Mouse (Mus musculus) hindbrain, embryonic 10.5 days (tissue): Measurements from ENCODE around the gene Nek9. TPM values are rescaled to one million over a fixed set of nuclear protein-coding genes. Genes with fewer than 3 reads are reported as not detected.

Experiments
- DNase-seq: peaks from one replicate; pipeline ENCODE4 v3.0.0-alpha.2; 2017; ENCODE audit warnings: low spot score
- H3K27ac ChIP-seq: fragments of 300-500 bp; sonication (generic); 2 replicates; pipeline ENCODE4 v1.5.1; 2016; ENCODE audit warnings: mild to moderate bottlenecking, moderate library complexity
- H3K27me3 ChIP-seq: fragments of 300-500 bp; sonication (generic); 2 replicates; pipeline ENCODE4 v1.6.1; 2016; ENCODE audit warnings: mild to moderate bottlenecking; ENCODE audit not compliant: poor library complexity, insufficient read depth, severe bottlenecking
- H3K36me3 ChIP-seq: fragments of 300-500 bp; sonication (generic); 2 replicates; pipeline ENCODE4 v1.6.1; 2016; ENCODE audit warnings: mild to moderate bottlenecking, moderate library complexity
- H3K4me1 ChIP-seq: fragments of 300-500 bp; sonication (generic); replicated peaks from 2 replicates; pipeline ENCODE4 v1.6.1; 2016; ENCODE audit warnings: mild to moderate bottlenecking
- H3K4me3 ChIP-seq: fragments of 300-500 bp; sonication (generic); 2 replicates; pipeline ENCODE4 v1.5.1; 2016; ENCODE audit warnings: mild to moderate bottlenecking, moderate library complexity
- H3K9me3 ChIP-seq: fragments of 300-500 bp; sonication (generic); 2 replicates; pipeline ENCODE4 v1.6.1; 2016; ENCODE audit warnings: mild to moderate bottlenecking, moderate library complexity
- WGBS: fragments of 180-500 bp; shearing (Covaris S2); methylation state at CpG from one replicate; pipeline ENCODE4 v1.1.7; 2016; 5-methylcytosine and 5-hydroxymethylcytosine counted together
- polyA plus RNA-seq: library from polyadenylated mRNA; unstranded; fragments of >200 nt; fragmentation: Nextera tagmentation; extraction: Ambion mirVana; gene quantifications from 2 replicates; pipeline ENCODE4 v1.2.1, GENCODE M21; 2016

The Nek9 gene
- polyA plus RNA-seq, 1 experiment from 2014 or later: 16.9 TPM

GRCm38 (mm10) chr12:85296915-85297314 lies 42.2 kb downstream of the Nek9 start:
- WGBS: 89% methylated on average over 5 of the region's 5 CpGs
- H3K4me1 ChIP-seq: no peaks in the 10 kb centered on the region

GRCm38 (mm10) chr12:85295506-85295905 lies 43.7 kb downstream of the Nek9 start:
- H3K4me3 ChIP-seq: no peak overlapping the region
- peaks cover 4% of the 10 kb centered on the region; the same call in 1 of the 2 replicates for H3K27me3 ChIP-seq
- H3K27ac ChIP-seq: no peak overlapping the region
- WGBS: 86% methylated on average over 2 of the region's 2 CpGs
- H3K9me3 ChIP-seq: peaks cover 9% of the 10 kb centered on the region; the same call in 1 of the 2 replicates
- no peaks in the 10 kb centered on the region for H3K4me1 ChIP-seq
- H3K36me3 ChIP-seq: peaks cover 37% of the 10 kb centered on the region
- DNase-seq: no peak

More at GRCm38 (mm10) chr12:85296915-85297314, 42.2 kb downstream of the Nek9 start:
- Histone ChIP-seq H3K4me3 (no peak overlapping the region), H3K9me3 (peaks cover 9% of the 10 kb centered on the region; the same call in 1 of the 2 replicates), H3K27ac (no peak overlapping the region), H3K27me3 (no peaks in the 10 kb centered on the region), H3K36me3 (peaks cover 51% of the 10 kb centered on the region)
- DNase-seq: no peak

- Histone ChIP-seq H3K36me3 (peaks cover 11% of the 10 kb centered on the region; the same call in 1 of the 2 replicates), H3K4me3 (no peak overlapping the region), H3K4me1 (peaks cover 14% of the 10 kb centered on the region), H3K27me3 (peaks cover 21% of the 10 kb centered on the region), H3K27ac (no peak overlapping the region), H3K9me3 (peaks cover 9% of the 10 kb centered on the region; the same call in 1 of the 2 replicates)
- no peak for DNase-seq
These were observed 46.3 kb downstream of the Nek9 start for GRCm38 (mm10) chr12:85292906-85293305.

GRCm38 (mm10) chr12:85292288-85292687 lies 46.9 kb downstream of the Nek9 start:
- Histone ChIP-seq H3K36me3 (peaks cover 8% of the 10 kb centered on the region; the same call in 1 of the 2 replicates), H3K27ac (no peak overlapping the region), H3K9me3 (peaks cover 9% of the 10 kb centered on the region; the same call in 1 of the 2 replicates), H3K27me3 (peaks cover 21% of the 10 kb centered on the region), H3K4me1 (peaks cover 17% of the 10 kb centered on the region), H3K4me3 (no peak overlapping the region)
- 81% methylated on average over 6 of the region's 6 CpGs for WGBS
- no peak for DNase-seq

GRCm38 (mm10) chr12:85291541-85291940 lies 47.6 kb downstream of the Nek9 start:
- DNase-seq: no peak
- Histone ChIP-seq H3K27ac (no peak overlapping the region), H3K4me1 (peaks cover 17% of the 10 kb centered on the region), H3K9me3 (peaks cover 9% of the 10 kb centered on the region; the same call in 1 of the 2 replicates), H3K4me3 (no peak overlapping the region), H3K27me3 (peaks cover 21% of the 10 kb centered on the region), H3K36me3 (peaks cover 2% of the 10 kb centered on the region; the same call in 1 of the 2 replicates)

GRCm38 (mm10) chr12:85290633-85291032 lies 48.5 kb downstream of the Nek9 start:
- no peaks in the 10 kb centered on the region for H3K36me3 ChIP-seq
- H3K4me3 ChIP-seq: no peak overlapping the region
- H3K27me3 ChIP-seq: peaks cover 21% of the 10 kb centered on the region
- no peak overlapping the region for H3K27ac ChIP-seq
- H3K9me3 ChIP-seq: peaks cover 9% of the 10 kb centered on the region; the same call in 1 of the 2 replicates
- 80% methylated on average over 10 of the region's 10 CpGs for WGBS
- peaks cover 17% of the 10 kb centered on the region for H3K4me1 ChIP-seq
- DNase-seq: no peak

GRCm38 (mm10) chr12:85289157-85290000 lies 49.8 kb downstream of the Nek9 start:
- no peak for DNase-seq
- Histone ChIP-seq H3K4me1 (peaks cover 17% of the 10 kb centered on the region), H3K4me3 (peak overlapping the region; percentile 66)

GRCm38 (mm10) chr12:85288486-85289156 lies 50.5 kb downstream of the Nek9 start, which contains the start of gene Zc2hc1c:
TSS of gene Zc2hc1c (plus strand) at chr12:85288591.
- Histone ChIP-seq H3K36me3 (no peaks in the 10 kb centered on the region), H3K9me3 (no peaks in the 10 kb centered on the region), H3K4me1 (peaks cover 17% of the 10 kb centered on the region), H3K4me3 (peak within 1 kb of the TSS; percentile 66), H3K27ac (peak within 1 kb of the TSS; percentile 83), H3K27me3 (peaks cover 21% of the 10 kb centered on the region)
- peak; percentile 93 for DNase-seq
- 2% methylated on average over 31 of the region's 31 CpGs for WGBS

More at GRCm38 (mm10) chr12:85289157-85290000, 49.8 kb downstream of the Nek9 start:
- Histone ChIP-seq H3K9me3 (peaks cover 6% of the 10 kb centered on the region; the same call in 1 of the 2 replicates), H3K36me3 (no peaks in the 10 kb centered on the region), H3K27ac (peak overlapping the region; percentile 83), H3K27me3 (peaks cover 21% of the 10 kb centered on the region)
- WGBS: 66% methylated on average over 24 of the region's 24 CpGs

GRCm38 (mm10) chr12:85287809-85288485 lies 51.2 kb downstream of the Nek9 start, which contains the start of gene Acyp1:
TSS of gene Acyp1 (minus strand) at chr12:85288438.
- Histone ChIP-seq H3K36me3 (no peaks in the 10 kb centered on the region), H3K27ac (peak within 1 kb of the TSS; percentile 83), H3K4me3 (peak within 1 kb of the TSS; percentile 66), H3K4me1 (peaks cover 17% of the 10 kb centered on the region), H3K27me3 (peaks cover 21% of the 10 kb centered on the region), H3K9me3 (no peaks in the 10 kb centered on the region)
- no peak for DNase-seq
- 10% methylated on average over 21 of the region's 21 CpGs for WGBS

GRCm38 (mm10) chr12:85286941-85287340 lies 52.2 kb downstream of the Nek9 start:
- Histone ChIP-seq H3K27ac (no peak overlapping the region), H3K36me3 (no peaks in the 10 kb centered on the region), H3K4me1 (peaks cover 17% of the 10 kb centered on the region), H3K9me3 (no peaks in the 10 kb centered on the region), H3K4me3 (no peak overlapping the region), H3K27me3 (peaks cover 21% of the 10 kb centered on the region)
- 32% methylated on average over 3 of the region's 5 CpGs for WGBS
- peak; percentile 28 for DNase-seq

- DNase-seq: no peak
- H3K27ac ChIP-seq: no peak overlapping the region
- H3K27me3 ChIP-seq: peaks cover 12% of the 10 kb centered on the region
- WGBS: 90% methylated on average over 4 of the region's 4 CpGs
- no peaks in the 10 kb centered on the region for H3K36me3 ChIP-seq
- H3K4me3 ChIP-seq: no peak overlapping the region
- no peaks in the 10 kb centered on the region for H3K9me3 ChIP-seq
- peaks cover 18% of the 10 kb centered on the region for H3K4me1 ChIP-seq
These were observed 54.2 kb downstream of the Nek9 start for GRCm38 (mm10) chr12:85284996-85285395.

- Histone ChIP-seq H3K4me3 (no peak overlapping the region), H3K27me3 (peaks cover 6% of the 10 kb centered on the region; the same call in 1 of the 2 replicates), H3K9me3 (no peaks in the 10 kb centered on the region), H3K4me1 (peaks cover 24% of the 10 kb centered on the region), H3K36me3 (no peaks in the 10 kb centered on the region), H3K27ac (no peak overlapping the region)
- 71% methylated on average over 8 of the region's 8 CpGs for WGBS
- no peak for DNase-seq
These were observed 54.8 kb downstream of the Nek9 start for GRCm38 (mm10) chr12:85284331-85284730.
